Mouse (Mus musculus): ENCODE measurements around the gene Ube2s.

DNA sequence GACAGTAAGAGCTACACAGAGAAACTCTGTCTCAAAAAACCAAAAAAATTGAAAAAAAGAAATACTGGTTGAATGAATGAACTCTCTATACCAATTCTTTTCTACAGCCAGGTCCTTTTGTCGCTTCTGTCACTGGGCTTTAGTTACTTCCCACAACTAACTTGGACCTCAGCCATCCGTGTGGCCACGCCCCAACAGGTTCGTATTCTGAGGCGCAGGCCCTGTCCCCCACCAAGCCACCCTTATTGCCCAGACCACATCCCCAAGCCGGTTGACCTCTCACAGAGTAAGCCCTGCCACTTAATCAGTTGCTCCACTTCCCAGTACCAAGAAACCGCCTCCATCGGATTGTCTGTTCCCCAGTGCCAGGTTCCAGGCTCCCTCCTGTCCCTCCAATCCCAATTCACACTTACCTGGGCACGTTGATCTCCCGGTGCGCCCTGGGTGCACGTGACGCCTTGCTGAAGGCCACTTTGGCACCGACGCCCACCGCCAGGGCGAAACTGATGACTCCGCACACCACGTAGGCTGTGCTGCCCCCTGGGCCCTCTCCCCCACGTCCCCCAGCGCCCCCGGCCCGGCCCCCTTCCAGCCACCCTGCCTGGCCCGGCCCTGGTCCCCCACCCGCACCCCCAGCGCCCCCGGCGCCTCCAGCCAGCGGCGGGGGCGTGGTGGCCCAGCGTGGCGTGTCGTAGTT, 23.4 kb upstream of the Ube2s start:
- TF ChIP-seq CTCF (IDR thresholded peaks at IDR 0.05; ENCODE audit: insufficient read depth, low read length): no peak
- TF ChIP-seq POLR2A (IDR thresholded peaks at IDR 0.05; ENCODE audit: borderline replicate concordance, extremely low read depth, low read depth, low read length): no peak
